Mouse (Mus musculus): Measurements from ENCODE around the gene Lrmp.
"Not testable (repeated sequence)": the region's sequence is repeated elsewhere in the genome, so short reads cannot be mapped to it uniquely, and the experiment has no call there.

Lrmp gene

DNA sequence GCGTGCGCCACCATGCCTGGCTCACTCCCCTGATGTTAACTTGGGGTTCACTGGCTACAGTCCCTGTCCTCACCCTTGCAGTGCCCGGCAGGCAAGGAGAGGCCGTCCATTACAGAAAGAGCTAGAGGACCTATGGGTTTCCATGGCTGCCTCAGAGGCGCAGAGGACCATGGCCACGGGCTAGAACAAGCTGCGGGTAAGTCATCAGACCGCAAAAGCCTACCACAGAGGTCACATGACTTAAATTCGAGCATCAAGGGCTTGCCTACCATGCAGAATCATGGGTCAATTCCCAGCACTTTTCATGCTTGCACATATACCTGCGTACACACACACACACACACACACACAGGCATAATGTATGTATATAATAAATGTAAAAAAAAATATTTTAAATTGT lies 10.0 kb upstream of the Lrmp start:
- no peak for DNase-seq

DNA sequence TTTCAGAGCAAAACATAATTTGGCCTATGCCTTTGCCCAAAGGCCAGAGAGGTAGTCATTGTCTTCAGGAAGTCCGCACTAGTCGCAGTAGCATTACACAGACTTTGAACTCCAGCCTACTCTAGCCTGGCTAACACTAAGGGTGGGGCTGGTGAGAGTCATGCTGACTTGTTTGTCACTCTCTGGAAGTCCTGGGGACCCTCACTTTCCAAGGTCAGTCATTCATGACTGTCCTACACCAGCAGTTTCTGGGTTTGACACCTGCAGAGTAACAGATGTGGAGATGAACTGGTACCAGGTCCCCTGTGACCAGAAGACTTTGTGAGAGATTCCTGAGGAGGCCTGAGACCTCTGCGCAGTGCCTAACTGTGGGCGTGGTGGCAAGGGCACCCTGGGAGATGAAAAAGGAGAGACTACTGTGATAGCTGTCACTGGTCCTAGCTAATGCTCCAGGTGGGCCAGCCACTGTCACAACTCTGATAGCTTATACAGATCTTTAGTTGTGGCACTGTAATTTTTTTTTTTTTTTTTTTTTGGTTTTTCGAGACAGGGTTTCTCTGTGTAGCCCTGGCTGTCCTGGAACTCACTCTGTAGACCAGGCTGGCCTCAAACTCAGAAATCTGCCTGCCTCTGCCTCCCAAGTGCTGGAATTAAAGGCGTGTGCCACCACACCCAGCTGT lies 9.2 kb upstream of the Lrmp start:
- no peak for DNase-seq

DNA sequence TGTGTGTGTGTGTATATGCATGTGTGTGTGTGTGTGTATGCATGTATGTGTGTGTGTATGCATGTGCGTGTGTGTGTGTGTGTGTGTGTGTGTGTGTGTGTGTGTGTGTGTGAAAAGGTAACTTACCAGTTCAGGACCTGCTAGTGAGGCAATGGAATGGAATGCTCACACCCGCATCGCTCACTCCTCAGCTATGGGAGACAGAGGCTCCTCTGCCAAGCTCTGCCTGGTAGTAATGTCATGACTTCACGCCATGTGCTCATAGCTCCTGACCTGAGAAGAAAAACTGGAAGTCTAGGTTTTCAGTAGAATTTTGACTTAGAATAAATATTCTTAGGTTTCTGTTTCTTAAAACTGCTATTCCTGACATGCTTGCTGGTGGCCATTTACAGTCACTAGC lies 4.7 kb upstream of the Lrmp start:
- DNase-seq, result no peak

DNA sequence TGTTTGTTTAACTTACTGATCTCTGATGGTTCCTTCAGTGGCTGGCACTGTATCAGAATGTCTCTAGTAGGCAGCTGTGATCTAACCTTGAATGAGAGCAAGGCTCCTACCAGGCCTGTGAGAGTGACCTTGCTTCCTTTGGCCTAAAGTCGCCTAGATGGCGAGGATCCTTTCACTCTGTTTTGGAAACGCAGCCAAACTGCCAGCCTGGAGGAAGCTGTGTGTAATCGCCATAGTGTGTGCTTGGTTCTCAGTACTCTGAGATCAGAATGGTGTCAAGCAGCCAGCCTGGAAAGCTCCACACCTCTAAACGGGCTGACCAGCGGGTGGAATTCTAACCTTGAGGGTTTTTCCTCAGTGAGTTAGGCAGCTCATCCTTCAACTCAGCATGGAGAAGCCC lies 2.6 kb upstream of the Lrmp start:
- no peak for DNase-seq

DNA sequence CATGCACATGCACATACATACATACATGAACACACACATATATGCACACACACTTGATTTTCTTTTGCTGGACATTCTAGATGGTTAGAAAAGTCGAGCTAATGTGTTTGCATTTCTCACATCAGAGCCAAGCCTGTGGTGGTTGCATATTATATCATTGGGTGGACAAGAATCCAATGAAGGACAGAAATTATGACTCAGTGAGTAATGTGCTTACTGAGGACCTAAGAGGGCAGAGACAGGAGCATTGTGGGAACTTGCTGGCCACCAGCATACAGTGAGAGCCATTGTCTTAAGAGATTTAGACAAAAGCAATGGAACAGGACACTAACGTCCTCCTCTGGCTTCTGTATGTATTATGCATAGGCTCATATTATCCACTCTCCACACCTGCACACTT lies 892 bp upstream of the Lrmp start:
- DNase-seq, result no peak

DNA sequence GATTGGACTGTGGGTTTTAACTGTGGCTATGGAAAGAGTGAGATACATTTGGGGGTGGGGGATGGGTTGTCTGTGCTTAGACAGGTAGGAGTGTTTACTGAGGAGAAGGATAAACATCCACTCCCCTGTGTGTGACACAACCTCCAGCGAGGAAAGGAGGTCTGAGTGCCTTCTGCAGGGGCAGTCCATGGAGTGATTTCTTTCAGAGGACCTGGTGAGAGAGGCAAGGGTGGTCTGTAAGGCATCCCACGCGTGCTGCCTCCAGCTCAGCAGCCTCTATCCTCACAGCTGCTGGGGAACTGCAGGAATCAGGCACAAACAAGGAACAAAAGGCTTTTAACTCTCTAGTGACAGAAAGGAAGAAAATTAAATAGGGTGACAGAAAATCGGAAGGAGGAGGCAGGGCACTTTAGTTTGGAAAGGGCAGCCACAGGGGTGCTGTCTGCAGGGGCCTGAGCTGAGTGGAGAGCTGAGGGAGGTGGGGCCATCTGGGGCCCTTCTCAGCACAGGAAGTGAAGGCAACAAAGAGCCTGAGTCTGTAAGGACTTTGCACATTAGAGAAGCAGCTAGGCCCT lies 732 bp downstream of the Lrmp start:
- DNase-seq, result no peak

DNA sequence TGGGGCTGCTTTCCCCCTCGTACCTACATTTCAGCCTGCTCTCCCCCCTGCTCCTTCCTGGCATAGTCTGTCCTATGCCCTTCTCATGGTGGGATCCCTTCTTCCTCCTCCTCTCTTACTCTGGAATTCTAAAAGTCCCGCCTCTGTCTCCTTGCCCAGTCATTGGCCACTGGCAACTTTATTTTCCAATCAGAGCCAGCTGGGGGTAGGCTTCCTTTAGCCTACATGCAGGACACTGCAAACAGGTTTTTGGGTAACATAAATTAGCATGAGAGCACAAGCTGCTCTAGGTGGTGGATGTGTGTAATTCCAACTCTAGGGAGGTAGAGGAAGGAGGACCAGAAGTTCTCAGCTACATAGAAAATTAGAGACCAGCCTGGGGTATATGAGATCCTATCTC lies 4.6 kb downstream of the Lrmp start:
- DNase-seq, result no peak

DNA sequence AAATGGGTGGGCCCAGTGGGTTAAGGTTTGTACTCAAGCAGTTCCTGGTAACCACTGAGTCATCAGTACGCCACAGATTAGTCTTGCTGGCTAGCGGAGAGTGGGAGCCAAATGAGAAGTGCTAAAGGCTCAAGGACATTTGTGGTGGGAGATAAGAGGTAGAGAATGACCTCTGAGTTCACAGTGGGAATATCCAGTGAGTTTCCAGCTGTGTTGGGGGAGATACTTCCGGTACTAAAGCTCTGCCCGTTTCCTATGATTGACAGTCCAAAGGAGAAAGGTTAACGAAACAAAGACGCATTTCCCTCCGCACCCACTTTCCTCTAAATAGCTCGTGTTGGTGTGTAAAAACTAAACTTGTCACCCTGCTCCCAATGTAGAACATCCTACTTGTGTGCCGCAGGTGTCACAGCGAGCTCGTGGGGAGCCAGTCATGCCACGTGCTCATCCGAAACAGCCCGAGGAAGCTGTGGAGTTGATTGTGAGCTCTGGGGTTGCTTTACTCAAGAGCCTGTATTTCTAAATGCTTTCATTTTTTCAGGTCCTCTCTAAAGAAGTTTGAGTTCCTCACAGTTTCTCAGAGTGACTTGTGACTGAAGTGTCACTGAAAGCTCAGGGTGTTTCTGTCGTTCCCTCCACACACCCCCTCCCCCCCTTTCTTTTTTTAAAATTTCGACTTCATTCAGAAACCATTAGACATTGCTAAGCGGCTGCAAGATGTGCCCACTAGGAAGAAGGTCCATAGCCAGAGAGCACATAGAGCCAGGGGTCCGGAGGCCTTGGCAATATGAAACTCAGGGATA lies 5.5 kb downstream of the Lrmp start:
- peak; percentile 16 for DNase-seq

DNA sequence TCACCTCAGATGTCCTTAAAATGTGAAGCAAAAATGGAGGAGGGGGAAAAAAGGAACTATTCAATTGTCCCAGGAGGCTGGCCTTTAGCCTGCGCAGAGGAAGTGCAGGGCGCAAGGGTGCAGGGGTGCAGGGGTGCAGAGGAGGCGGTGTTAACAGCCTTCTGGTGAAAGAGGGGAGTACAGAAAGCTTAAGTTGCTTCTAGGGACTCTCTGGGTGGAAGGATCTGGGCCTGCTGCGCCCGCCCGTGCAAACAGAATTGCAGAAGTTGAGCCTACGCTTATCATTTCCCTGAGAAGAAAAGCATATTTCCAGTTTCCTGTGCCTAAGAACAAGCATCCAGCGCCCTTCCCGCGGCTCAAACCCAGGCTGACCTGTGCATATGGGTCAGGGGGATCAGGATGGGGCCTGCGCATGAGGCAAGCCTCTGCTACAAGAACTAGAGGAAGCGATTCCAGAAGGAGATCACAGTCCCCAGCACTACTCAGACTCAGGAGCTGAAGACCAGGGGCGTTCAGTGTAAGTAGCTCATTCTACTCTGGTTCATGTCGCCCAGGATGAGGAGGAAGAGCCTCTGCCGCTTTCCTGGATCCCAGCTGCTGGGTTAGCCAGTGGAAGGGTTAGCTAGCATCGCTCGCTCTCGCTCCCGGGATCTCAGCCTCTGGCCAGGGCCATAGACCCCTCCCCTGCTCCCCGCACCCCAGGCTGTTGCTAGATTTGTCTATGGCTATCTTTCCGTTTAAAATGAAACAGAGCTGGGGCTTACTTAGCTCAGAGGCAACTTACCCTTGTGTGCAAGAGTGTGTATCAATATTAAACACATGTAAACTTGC lies 6.4 kb downstream of the Lrmp start:
- DNase-seq, result no peak

DNA sequence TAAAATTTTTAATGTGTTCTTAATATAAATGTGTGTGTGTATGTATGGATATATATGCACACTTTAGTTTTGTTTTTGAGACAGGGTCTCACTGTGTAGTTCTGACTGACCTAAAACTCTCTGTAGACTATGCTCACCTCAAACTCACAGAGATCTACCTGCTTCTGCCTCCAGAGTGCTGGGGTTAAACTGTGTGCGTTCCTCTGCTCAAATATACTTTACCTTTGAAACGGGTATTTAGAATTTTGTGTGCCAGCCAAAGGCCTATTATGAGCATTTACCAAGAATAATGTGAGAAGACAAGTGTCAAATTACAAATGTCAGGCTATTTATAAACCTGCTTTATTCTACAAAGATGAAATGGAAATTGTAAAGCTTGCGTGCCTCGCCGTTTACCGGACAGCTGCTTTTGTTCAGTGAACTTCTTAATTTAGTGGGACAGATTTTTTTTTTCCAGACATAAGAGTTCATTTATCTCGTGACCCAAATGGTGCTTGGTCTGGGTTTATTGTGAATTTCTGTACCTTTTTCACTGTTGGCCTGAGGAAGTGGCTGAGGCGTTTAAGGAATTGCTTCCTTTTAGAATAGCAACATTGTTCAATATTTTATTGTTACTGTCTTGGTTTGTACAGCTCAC lies 7.1 kb downstream of the Lrmp start:
- DNase-seq, result no peak

DNA sequence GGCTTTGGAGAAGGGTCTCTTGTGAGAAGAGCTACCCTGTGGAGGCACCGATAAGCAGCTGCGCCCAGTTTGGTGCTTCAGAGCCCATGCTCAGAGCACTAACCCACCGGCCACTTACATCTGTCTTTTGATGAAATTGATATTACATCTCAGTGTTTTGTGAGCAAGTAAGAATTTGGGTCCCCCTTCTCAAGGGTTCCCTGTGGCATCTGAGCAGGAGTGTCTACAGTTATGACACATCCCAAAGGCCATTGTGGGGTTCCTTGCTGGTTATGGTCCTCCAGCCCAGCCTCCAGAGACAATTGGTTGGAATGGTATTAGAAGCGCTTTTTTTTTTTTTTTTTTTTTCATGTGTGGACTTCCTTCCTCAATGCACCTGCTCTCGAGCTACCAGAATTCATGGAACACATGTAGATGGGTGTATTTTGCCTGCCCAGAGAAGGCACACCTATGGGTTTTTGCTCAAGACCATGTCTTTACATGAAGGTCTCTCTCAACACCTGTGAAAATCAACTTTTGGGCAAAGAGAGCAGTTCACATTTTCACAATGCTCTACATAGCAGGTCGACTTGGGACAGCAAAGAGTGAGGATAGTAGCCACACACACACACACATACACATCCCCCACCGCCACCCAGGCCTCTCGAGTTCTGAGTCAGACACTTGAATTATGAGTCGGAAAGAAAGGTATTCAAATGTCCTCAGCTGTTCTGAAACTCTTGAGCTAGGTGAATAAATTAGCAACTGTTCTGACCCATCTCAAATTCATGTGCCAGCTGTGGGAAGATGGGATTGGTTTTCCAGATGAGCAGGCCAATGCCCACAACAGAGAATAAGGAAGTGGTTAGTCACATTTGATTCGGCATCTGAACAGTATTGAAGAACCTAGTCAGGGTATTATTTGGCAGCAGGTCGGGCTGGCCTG lies 7.9 kb downstream of the Lrmp start:
- no peak for DNase-seq

DNA sequence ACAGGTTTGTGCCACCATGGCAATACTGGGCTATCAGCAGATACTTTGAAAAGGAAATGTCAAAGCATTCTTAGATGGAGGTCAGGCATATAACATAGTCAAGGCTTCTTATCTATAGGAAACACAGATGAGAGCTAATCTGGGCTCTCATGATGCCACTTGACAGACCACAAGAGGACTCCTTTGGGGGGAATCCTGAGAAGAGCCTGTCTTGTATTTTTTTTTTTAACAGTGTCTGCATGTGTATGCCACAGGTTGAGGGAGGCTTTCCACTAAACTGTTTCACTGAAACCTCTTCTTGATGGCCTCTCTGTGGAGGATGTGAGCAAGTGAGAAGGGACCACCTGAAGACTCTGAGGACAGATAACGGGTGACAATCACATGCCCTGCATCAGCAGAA lies 9.2 kb downstream of the Lrmp start:
- DNase-seq, result no peak

DNA sequence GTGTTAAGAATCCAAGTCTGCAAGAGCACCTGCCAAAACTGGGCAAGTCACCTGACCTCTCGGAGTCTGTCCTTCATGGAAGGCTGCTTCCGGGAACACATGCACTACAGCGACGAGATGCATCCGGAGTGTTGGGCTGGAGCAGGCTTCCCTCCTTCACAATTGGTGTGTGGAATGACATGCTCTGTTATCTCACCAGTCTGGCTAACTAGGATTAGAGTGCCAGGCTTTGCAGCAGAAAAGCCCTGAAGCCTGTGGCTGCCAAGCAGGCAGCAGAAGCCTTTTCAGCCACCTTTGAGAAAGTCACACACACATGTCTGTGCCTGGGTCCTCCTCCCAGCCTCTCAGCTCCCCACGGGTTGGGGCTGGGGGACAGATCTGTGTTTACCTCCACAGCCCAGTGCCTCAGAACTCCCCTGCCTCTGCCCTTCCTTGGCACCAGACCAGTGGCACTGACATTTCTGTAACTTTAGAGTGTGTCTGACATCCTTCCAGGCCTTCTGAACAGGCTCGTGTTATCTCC lies 10.2 kb downstream of the Lrmp start:
- DNase-seq, result peak; percentile 56

DNA sequence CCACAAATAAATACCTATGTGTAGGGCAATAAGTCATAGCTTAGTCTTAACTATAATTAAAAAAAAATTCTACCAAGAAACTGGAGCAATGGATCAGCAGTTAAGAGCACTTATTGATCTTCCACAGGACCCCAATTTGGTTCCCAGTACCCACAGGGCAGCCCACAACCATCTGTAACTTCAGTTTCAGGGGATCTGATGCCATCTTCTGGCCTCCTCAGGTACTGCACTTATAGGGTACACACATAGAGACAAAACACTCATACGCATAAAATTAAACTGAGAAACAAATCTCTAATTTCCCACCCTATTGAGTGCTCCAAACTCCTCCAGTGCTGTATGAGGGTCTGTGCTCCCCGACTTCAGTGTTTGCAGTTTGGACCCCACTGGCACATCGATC lies 12.2 kb downstream of the Lrmp start:
- no peak for DNase-seq

DNA sequence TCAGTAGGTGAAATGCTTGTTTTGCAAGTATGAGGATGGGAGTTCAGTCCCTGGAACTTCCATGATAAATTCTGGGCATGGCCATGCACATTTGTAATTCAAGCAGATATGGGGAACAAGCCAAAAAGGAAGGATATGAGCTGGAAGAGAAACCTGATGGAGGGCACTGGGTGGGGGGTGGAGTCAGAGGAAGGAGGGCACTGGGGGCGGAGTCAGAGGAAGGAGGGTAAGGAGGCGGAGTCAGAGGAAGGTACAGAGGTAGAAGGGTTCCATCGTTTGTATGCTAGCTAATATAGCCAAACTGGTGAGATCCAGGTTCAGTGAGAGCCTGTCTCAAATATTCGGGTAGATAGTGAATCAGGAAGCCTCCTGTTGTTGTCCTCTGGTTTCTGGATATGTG lies 14.1 kb downstream of the Lrmp start:
- DNase-seq, result no peak

DNA sequence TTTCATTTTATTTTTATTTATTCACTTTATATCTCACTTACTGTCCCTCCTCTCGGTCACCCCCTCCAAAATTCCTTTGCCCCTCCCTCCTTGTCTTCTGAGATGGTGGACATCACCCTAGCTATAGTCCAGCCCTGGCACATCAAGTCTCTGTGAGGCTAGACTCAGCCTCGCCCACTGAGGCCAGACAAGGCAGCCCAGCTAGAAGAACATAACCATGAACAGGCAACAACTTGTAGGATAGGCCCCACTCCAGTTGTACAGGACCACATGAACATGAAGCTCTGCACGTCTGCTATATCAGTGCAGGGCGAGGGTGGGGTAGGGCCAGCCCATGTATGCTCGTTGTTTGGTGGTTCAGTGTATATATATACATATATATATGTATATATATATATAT lies 16.5 kb downstream of the Lrmp start:
- no peak for DNase-seq

DNA sequence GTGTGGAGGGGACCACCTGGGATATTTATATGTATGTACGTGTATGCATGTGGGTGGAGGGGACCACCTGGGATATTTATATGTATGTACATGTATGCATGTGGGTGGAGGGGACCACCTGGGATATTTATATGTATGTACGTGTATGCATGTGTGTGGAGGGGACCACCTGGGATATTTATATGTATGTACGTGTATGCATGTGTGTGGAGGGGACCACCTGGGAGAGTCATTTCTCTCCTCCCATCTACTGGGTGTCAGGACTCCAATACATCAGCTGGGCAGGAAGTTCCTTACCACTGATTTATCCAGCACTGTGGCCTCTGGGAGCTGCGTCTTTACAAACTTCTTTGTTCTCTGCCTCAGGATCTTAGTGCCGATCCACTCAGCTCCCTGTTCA lies 17.5 kb downstream of the Lrmp start:
- DNase-seq, result not testable (repeated sequence)

DNA sequence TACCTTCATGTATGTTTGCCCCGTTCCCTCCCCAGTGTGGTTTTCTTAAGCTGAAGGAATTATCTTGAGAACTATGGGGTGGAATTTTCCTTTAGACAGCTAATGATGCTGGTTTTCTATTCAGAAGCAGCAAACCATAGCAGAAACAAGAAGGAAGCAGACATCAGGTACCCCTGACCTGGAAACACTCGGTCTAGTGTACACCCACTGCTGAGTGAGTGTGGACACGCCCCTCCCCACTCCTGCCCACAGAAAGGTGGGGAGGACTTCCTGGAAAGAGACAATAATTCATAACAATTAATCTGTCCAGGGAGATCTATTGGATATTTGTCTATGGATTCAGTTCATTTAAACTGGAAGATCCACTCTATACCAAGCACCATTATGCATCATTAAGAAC lies 19.8 kb downstream of the Lrmp start:
- DNase-seq, result no peak

DNA sequence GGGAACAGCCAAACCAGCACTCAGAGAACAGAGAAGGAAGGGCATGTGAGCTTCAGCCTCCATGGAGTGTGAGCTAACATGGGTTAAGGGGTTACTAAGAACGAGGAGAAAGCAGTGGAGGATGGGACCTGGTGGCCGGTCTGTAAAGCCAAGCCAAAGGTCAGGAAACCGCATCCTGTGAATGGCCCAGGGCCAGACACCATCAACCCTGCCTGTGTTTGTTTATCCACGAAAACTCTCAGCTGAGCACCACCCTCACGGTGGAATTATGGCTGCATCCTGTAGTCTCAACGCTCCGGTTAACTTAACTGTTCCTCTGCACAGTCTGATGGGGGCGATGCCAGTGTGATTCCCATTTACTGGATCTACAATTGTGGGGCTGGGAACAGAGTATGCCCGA lies 20.4 kb downstream of the Lrmp start:
- peak; percentile 37 for DNase-seq

DNA sequence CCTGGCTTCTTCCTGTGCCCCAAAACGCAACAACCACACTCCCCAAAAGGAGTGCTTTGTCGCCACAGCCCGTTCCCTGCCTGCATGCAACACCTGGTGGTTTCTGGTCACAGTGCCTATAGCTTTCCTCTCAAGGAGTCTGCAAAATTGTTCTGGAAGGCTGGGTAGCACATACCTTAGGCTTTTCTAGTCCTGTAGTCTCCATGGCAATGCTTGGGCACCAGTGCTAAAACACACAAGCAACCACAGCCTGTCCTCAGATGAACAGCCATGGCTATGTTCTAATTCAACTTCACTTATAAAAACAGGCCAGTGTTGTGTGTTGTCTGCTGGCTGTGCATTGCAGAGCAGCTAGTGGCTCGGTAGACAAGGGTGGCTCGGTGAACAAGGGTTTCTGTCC lies 21.4 kb downstream of the Lrmp start:
- DNase-seq, result no peak

DNA sequence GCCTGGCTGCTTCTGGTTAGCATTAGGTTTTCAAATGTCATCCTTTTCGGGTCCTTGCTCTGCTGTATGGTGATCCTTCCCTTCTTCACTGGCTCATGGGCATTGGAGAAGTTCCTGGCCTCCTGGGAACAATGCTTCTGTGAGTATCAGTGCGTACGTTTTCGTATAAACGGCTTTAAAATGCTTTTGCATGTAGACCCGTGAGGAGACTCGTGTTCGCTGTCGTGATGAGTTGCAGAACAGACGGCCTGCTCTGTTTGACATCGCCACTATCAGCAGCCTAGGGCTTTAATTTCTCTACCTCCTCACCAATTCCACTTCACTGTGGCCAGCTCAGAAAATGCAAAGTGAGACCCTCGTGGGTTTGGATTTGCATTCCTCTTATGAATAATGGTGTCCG lies 23.8 kb downstream of the Lrmp start:
- no peak for DNase-seq

Data from kidney, postnatal 14 days (tissue).